Mouse (Mus musculus): ENCODE results near the gene Usp43. TPM values are rescaled to one million over a fixed set of nuclear protein-coding genes. Genes with fewer than 3 reads are reported as not detected.

Usp43 gene
- total RNA-seq, 1 experiment from 2014 or later = not detected

DNA sequence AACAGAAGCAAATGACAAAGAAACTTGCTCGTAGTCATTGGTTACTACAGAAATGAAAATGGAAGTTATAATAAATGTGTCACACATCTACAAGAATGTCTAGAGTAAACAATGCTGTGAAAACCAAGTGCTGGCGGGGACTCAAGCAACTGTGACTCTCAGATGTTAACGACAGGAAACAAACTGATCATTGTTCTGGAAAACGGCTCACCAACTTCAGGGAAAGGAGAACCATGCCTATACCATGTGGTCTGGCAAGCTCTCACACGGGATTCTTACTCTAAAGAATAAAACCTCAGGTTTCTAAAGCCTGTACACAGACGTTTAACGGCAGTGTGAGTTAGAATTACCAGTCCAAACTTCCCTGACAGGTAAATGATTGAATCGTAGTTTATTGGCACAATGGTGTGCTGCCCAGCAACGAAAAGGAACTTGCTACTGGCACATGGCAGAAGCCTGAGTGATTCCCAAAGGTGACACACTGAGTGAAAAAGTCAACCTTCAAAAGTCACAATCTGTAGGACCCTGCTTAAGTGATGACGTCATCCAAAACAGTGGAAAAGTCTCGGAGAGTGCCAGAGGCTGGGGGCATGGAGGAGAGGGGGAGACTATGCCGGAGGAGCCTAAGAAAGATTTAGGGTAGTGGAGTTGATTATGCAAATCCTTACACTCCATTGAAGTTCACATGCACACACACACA lies 93.4 kb downstream of the Usp43 start:
- ATAC-seq (replicated peaks; ENCODE audit: insufficient number of reproducible peaks, low FRiP score, low TSS enrichment, poor library complexity, severe bottlenecking) = no peak

DNA sequence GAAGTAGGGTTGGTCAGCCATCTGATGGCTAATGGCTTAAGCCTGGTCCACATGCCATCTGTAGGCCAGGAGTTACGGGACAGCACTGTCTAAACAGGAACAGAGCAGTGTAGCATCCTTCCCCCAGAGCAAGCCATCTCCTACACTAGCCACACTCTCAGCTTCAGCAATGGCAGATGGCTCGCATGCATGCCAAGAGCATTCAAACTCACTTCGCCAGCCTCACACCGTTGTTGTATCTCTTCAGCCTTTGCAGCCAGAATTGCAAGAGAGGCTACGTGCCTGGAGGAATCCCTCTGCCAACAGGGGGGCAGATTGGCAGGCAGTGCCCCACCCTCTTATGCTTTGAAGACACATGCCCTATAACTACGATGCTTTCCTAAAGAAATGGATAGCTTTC lies 100.4 kb downstream of the Usp43 start:
- no peak for ATAC-seq (replicated peaks; ENCODE audit: insufficient number of reproducible peaks, low FRiP score, low TSS enrichment, poor library complexity, severe bottlenecking)

DNA sequence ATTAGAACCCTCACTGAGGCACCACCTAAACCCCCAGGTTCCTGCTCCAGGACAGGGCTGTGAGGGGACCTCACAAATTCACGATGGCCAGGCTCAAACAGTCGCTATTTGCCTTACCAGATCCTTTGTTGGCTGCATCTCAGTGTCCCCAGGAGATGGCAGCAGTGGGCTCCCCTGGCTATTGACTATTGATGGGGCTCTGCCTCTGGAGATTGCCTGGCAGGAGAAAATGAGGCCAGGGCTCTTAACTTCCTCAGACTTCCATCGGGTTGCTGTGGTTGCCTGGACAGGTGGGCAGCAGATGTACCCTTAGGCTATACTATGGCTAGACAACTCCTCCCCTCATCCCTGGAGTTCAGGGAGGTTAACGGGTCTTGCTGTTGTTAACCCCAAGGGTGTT lies 101.7 kb downstream of the Usp43 start:
- no peak for ATAC-seq (replicated peaks; ENCODE audit: insufficient number of reproducible peaks, low FRiP score, low TSS enrichment, poor library complexity, severe bottlenecking)

DNA sequence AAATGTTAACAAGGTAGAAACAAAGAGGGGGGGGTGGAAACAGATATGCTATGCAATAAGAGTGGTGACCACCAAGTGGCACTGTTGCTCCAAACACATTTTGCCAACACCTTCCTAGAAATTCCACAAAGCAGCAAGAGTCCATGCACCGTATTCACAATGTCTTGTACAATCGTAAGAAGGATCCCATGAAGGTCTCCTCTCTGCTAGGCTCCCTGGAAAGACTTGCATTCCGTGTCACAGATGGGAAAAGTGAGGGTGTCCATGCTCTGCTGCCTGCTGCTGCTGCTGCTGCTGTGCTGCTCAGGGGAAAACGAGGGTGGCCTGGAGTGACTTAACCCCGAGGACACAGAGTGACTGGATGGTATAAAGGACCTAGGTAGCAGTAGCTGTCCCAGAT lies 102.3 kb downstream of the Usp43 start:
- ATAC-seq (replicated peaks; ENCODE audit: insufficient number of reproducible peaks, low FRiP score, low TSS enrichment, poor library complexity, severe bottlenecking) = no peak

DNA sequence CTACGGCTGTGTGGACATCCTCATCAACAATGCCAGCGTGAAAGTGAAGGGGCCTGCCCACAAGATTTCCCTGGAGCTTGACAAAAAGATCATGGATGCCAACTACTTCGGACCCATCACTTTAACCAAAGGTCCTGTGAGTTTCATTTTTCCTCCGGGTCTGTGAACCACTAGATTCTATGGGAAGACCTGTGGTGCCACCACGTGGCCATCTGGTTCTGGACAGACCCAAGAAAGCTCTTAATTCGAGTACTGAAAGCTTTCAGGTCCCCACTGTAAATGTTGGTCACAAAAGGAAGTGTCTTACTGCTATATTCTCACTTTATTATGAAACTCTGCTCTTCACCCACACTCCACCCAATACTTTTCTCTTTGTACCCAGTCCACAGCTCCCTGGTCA lies 110.4 kb downstream of the Usp43 start:
- ATAC-seq (replicated peaks; ENCODE audit: insufficient number of reproducible peaks, low FRiP score, low TSS enrichment, poor library complexity, severe bottlenecking) = no peak

DNA sequence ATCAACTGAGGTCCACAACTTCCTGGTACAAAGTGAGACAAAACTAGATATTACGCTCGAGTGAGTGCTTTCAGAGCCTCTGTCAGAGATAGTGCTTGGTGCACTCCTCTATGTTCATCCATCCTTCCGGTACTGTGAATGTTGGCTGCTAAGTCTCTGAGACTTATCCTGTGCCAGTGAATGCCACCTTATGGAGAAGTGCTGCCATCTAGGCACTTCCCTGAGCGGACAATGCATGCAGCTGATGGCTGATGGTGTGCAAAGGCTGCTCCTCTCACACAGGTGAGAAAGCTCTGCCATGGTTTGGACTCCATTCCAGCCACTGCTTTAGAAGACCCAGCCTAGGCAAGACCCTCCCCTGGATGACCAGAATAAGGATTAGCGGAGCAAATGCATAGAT lies 113.9 kb downstream of the Usp43 start:
- ATAC-seq (replicated peaks; ENCODE audit: insufficient number of reproducible peaks, low FRiP score, low TSS enrichment, poor library complexity, severe bottlenecking) = no peak

DNA sequence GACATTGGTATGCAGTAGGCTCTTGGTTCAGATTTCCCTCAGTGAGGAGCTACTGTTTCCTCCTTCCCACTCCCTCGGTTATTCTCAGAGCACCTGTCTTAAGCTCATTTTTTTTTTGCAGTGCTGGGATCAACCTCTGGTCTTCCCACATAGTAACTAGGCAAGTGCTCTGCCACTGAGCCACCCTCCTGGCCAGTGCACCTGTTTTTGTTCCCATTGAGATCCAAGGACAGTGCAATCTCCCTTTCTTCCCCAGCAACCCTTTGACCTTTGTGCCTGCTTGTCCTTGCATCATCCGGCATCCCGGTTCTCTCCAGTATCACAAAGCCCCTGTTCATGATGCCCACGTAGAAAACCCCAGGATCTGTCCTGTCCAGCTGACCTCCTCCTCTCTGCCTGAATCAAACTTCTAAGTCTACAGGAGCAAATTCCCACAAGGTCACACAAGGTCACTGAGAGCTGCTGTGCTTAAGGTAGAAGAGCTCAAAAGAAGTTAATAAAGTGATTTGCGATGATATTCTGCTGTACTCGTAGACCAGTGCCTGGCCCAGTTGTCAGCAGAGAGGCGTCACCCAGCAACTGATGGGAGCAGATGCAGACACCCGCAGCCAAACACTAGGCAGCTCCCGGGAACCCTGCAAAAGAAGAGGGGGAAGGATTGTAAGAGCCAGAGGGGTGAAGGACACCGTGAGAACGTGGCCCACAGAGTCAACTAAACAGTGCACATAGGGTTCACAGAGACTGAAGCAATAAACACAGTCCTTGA lies 114.9 kb downstream of the Usp43 start:
- ATAC-seq (replicated peaks; ENCODE audit: insufficient number of reproducible peaks, low FRiP score, low TSS enrichment, poor library complexity, severe bottlenecking) = no peak

DNA sequence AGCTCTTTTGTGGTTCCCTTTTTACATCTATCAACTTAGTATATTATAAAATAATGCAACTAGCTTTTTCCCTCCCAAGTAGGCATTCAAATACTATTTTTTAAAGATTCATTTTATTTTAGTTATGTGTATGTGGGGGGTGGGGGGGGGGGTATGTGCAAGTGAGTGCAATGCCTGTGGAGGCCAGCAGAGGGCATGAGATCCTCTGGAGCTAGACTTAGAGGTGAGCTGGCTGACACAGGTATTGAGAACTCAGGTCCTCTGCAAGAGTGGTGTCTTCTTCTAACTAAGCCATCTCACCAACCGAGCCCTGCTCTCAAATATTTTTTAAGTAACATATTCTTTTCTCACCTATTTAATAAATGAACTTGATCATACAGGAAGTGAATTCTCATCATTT lies 116.4 kb downstream of the Usp43 start:
- no peak for ATAC-seq (replicated peaks; ENCODE audit: insufficient number of reproducible peaks, low FRiP score, low TSS enrichment, poor library complexity, severe bottlenecking)

Other genes starting within 250 kb of the Usp43 start
- gene Rcvrn, start 226.8 kb downstream of the Usp43 start, total RNA-seq (2017) = not detected in 3 replicates
- gene Glp2r, start 151.0 kb downstream of the Usp43 start, total RNA-seq (2017) = 0.21 TPM in 1 of 3 replicates, not detected in the others
- not detected in 3 replicates for gene Gsg1l2, start 147.5 kb downstream of the Usp43 start, total RNA-seq (2017)
- not detected in 3 replicates for gene Dhrs7c, start 124.0 kb downstream of the Usp43 start, total RNA-seq (2017)
- not detected in 3 replicates for gene Cfap52, start 43.5 kb upstream of the Usp43 start, total RNA-seq (2017)
- 48.7 to 55.2 TPM (median 54.3 TPM) in 3 replicates for gene Stx8, start 44.0 kb upstream of the Usp43 start, total RNA-seq (2017)